In the genomic region with DNA sequence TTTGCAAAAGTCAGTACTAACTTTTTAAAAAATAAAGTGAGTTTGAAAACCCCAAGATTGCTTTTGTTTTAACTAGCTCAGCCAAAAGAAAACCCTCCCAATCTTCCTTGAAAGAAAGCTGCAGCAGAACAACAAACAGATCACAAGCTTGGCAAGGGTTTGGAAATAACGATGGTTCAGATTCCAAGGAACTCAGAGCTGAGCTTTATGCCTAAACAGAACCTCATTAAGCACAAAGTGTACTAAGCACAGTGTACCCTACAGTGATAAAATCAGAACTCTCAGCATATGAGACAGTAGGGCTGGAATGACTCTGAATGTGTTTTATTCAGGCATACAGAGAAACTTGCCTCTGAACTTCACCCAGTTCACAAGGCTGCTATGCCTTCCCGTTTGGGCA, we compare ENCODE assay signal across 24 mouse cellular contexts.
"Had no signal": no experiment of that assay in that cellular context is flagged by ENCODE, and none has a peak within 500 bp of the region (broad histone marks: within the 10 kb centered on the region; RNA-seq: fewer than 3 reads in every experiment).

No protein-coding gene starts in this region.

- H3K27me3 ChIP-seq: limb, embryonic 13.5 days; lung, embryonic 15.5 days; megakaryocyte, embryonic 14.5 days; midbrain, embryonic 13.5 days; neural tube, embryonic 13.5 days; stomach, embryonic 15.5 days had no signal

- H3K4me1 ChIP-seq: limb, embryonic 10.5 days; limb, embryonic 13.5 days; lung, embryonic 15.5 days; megakaryocyte, embryonic 14.5 days; midbrain, embryonic 10.5 days; midbrain, embryonic 13.5 days; neural tube, embryonic 13.5 days; stomach, embryonic 15.5 days had no signal

- H3K27ac ChIP-seq: limb, embryonic 10.5 days; limb, embryonic 13.5 days; liver, embryonic 14.5 days; lung, embryonic 15.5 days; midbrain, embryonic 10.5 days; midbrain, embryonic 13.5 days; neural tube, embryonic 13.5 days; stomach, embryonic 15.5 days had no signal

- H3K4me3 ChIP-seq: limb, embryonic 10.5 days; limb, embryonic 13.5 days; lung, embryonic 15.5 days; megakaryocyte, embryonic 14.5 days; midbrain, embryonic 10.5 days; midbrain, embryonic 13.5 days; myocyte; neural tube, embryonic 13.5 days; stomach, embryonic 15.5 days had no signal

- H3K36me3 ChIP-seq: limb, embryonic 10.5 days; limb, embryonic 13.5 days; lung, embryonic 15.5 days; midbrain, embryonic 10.5 days; midbrain, embryonic 13.5 days; neural tube, embryonic 13.5 days; stomach, embryonic 15.5 days had no signal

- ATAC-seq: intestine, postnatal 0 days; liver, postnatal 0 days; midbrain, embryonic 13.5 days; midbrain, embryonic 16.5 days had no signal

- DNase-seq: kidney, adult 9 months; kidney, postnatal 14 days; kidney, postnatal 4 days; liver; liver, postnatal 0 days; lung, postnatal 14 days; retina, postnatal 1 day; right cerebral cortex, postnatal 4 days; spleen, adult 18-20 months; thymus, adult 2 months; thymus, postnatal 14 days; thymus, postnatal 4 days had no signal
